Mouse (Mus musculus) heart, adult 2 months (tissue): ENCODE measurements at regions not wholly inside any gene's neighbourhood (a gene's known extent, or its start where the extent isn't known, plus 50 kb on each side); places are given as distances from the start of the nearest gene placed in this dataset.
A peak's percentile ranks its signal among the peaks of the same experiment; 100 is the strongest.

Experiments
- DNase-seq, 2 experiments: peaks; one replicate each; pipeline ENCODE4 v3.0.0; 2021
- H3K27ac ChIP-seq: fragments of 200-600 bp; 2 replicates; pipeline ENCODE4 v1.8.1; 2022
- H3K27me3 ChIP-seq: fragments of 200-500 bp; 2 replicates; pipeline ENCODE4 v1.6.1; 2012; ENCODE audit warnings: mild to moderate bottlenecking, low read length, inconsistent platforms, mixed read lengths; ENCODE audit not compliant: control insufficient read depth, insufficient read depth
- H3K36me3 ChIP-seq: fragments of 200-500 bp; 2 replicates; pipeline ENCODE4 v1.6.1; 2012; ENCODE audit warnings: low read length, inconsistent platforms; ENCODE audit not compliant: control insufficient read depth, insufficient read depth
- H3K4me1 ChIP-seq: fragments of 200-500 bp; 2 replicates; pipeline ENCODE4 v1.6.1; 2011; ENCODE audit warnings: low read length; ENCODE audit not compliant: control insufficient read depth, insufficient read depth
- H3K4me3 ChIP-seq: fragments of 200-600 bp; 2 replicates; pipeline ENCODE4 v1.8.1; 2022
- H3K79me2 ChIP-seq: fragments of 200-500 bp; replicated peaks from 2 replicates; pipeline ENCODE4 v1.6.1; 2012; ENCODE audit warnings: mild to moderate bottlenecking, inconsistent platforms, low read length, moderate library complexity, mixed read lengths; ENCODE audit not compliant: control insufficient read depth, insufficient read depth
- H3K9ac ChIP-seq: fragments of 200-500 bp; 2 replicates; pipeline ENCODE4 v1.6.1; 2012; ENCODE audit warnings: low read depth, mild to moderate bottlenecking, control low read depth, inconsistent platforms, low read length, mixed read lengths
- CTCF ChIP-seq: fragments of 200-600 bp; IDR thresholded peaks from 2 replicates; pipeline ENCODE4 v1.8.1; 2022; ENCODE audit warnings: antibody characterized with exemption, mild to moderate bottlenecking, moderate library complexity
- EP300 ChIP-seq: fragments of 200-500 bp; IDR thresholded peaks from 2 replicates; pipeline ENCODE4 v1.6.1; 2011; ENCODE audit warnings: low read depth, low read length, control low read depth; ENCODE audit not compliant: insufficient read depth
- POLR2A ChIP-seq: fragments of 200-500 bp; IDR thresholded peaks from 2 replicates; pipeline ENCODE4 v1.6.1; 2011; ENCODE audit warnings: mild to moderate bottlenecking, low read depth, low read length, control low read depth; ENCODE audit not compliant: insufficient read depth
- WGBS: fragments of 180-500 bp; shearing (Covaris S2); methylation state at CpG from one replicate; pipeline ENCODE4 v1.1.7; 2018; 5-methylcytosine and 5-hydroxymethylcytosine counted together
- intact Hi-C: fragments of 180-260 bp; cut with DNase I; formaldehyde crosslinking; loops from one replicate; pipeline ENCODE4 v1.15.1; 2025

- TF ChIP-seq CTCF (0 out of 2 replicates have a peak, but pooled peaks have one; percentile 4), EP300 (no peak)
- Histone ChIP-seq H3K27ac (no peak overlapping the region), H3K79me2 (no peaks in the 10 kb centered on the region), H3K4me3 (no peak overlapping the region), H3K9ac (no peak overlapping the region), H3K36me3 (no peaks in the 10 kb centered on the region), H3K27me3 (no peaks in the 10 kb centered on the region), H3K4me1 (no peaks in the 10 kb centered on the region)
- no peak for DNase-seq
- intact Hi-C loops = no loop called here
- WGBS = 96% methylated on average over 6 of the region's 6 CpGs
These were observed 143.8 kb upstream of the Mycn start for GRCm38 (mm10) chr12:13085484-13085883.

GRCm38 (mm10) chr12:13083337-13084054 lies 141.8 kb upstream of the Mycn start:
- Histone ChIP-seq H3K79me2 (no peaks in the 10 kb centered on the region), H3K27me3 (no peaks in the 10 kb centered on the region), H3K4me3 (no peak overlapping the region), H3K27ac (no peak overlapping the region), H3K9ac (no peak overlapping the region), H3K36me3 (no peaks in the 10 kb centered on the region), H3K4me1 (no peaks in the 10 kb centered on the region)
- TF ChIP-seq POLR2A (no peak), EP300 (no peak), CTCF (no peak)
- peak in 1 of 2 experiments; percentile 13 for DNase-seq
- 40% methylated on average over 8 of the region's 8 CpGs for WGBS
- intact Hi-C loops = no loop called here

DNA sequence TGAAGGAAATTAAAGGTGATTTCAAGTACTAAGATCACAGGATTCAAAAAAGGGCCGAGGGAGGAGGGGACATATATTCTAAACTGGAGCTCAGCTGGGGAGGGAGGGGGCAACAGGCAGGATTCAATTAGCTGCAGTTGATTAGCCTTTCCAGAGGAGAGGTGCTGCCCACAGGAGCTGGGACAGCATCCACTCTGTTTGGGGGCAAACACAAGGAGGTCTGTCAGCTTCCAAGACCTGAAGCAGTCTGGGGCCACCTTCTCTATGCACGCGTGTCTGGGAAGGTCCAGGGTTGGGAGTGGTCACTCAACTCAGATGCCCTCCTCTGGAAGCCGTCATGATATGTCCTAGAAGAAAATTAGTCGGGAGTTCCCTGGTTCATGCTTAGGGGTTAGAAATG lies 139.1 kb upstream of the Mycn start:
- WGBS = 78% methylated on average over 5 of the region's 5 CpGs
- no peak overlapping the region for H3K27ac ChIP-seq
- no peak for DNase-seq
- no peaks in the 10 kb centered on the region for H3K4me1 ChIP-seq
- H3K79me2 ChIP-seq = no peaks in the 10 kb centered on the region
- no peak overlapping the region for H3K4me3 ChIP-seq
- intact Hi-C loops = no loop called here
- H3K27me3 ChIP-seq = no peaks in the 10 kb centered on the region
- TF ChIP-seq EP300 (no peak), POLR2A (no peak), CTCF (no peak)
- H3K9ac ChIP-seq = no peak overlapping the region
- no peaks in the 10 kb centered on the region for H3K36me3 ChIP-seq

GRCm38 (mm10) chr12:13079832-13080231 lies 138.1 kb upstream of the Mycn start:
- DNase-seq = no peak
- no peak overlapping the region for H3K4me3 ChIP-seq
- H3K9ac ChIP-seq = no peak overlapping the region
- TF ChIP-seq POLR2A (no peak), EP300 (no peak), CTCF (no peak)
- H3K36me3 ChIP-seq = no peaks in the 10 kb centered on the region
- intact Hi-C loops = no loop called here
- no peaks in the 10 kb centered on the region for H3K79me2 ChIP-seq
- WGBS = 84% methylated on average over 3 of the region's 3 CpGs
- no peaks in the 10 kb centered on the region for H3K27me3 ChIP-seq
- H3K27ac ChIP-seq = no peak overlapping the region
- no peaks in the 10 kb centered on the region for H3K4me1 ChIP-seq

DNA sequence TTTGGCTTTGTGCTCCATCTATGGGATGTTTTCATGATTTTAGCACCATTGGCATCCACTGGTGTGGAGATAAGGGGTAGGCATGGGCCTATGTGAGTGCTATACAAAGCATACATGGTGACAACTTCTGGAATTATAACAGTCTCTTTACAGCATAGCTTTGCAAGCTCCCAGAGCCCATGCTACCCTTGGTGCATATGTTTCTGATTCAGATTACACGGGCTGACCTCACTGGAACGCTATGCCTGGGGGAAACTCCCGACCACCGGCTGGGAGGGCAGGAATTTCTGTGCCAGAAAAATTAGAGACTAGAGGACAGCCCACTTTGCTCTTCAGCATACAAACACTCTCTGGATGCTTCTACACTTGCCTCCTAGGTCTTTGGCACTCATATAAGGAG lies 136.0 kb upstream of the Mycn start:
- intact Hi-C loops = no loop called here
- no peaks in the 10 kb centered on the region for H3K27me3 ChIP-seq
- no peaks in the 10 kb centered on the region for H3K79me2 ChIP-seq
- DNase-seq = no peak
- TF ChIP-seq POLR2A (no peak), EP300 (no peak), CTCF (no peak)
- no peaks in the 10 kb centered on the region for H3K36me3 ChIP-seq
- 42% methylated on average over 4 of the region's 4 CpGs for WGBS
- H3K27ac ChIP-seq = no peak overlapping the region
- H3K9ac ChIP-seq = no peak overlapping the region
- no peak overlapping the region for H3K4me3 ChIP-seq
- no peaks in the 10 kb centered on the region for H3K4me1 ChIP-seq

- H3K4me1 ChIP-seq = no peaks in the 10 kb centered on the region
- no peak overlapping the region for H3K27ac ChIP-seq
- DNase-seq = no peak
- H3K4me3 ChIP-seq = no peak overlapping the region
- no peaks in the 10 kb centered on the region for H3K27me3 ChIP-seq
- no peak overlapping the region for H3K9ac ChIP-seq
- H3K36me3 ChIP-seq = no peaks in the 10 kb centered on the region
- no peaks in the 10 kb centered on the region for H3K79me2 ChIP-seq
- intact Hi-C loops = no loop called here
- 52% methylated on average over 3 of the region's 3 CpGs for WGBS
- TF ChIP-seq POLR2A = no peak
These were observed 135.1 kb upstream of the Mycn start for GRCm38 (mm10) chr12:13076699-13077287.
